Mouse (Mus musculus) liver, embryonic 16.5 days (tissue): Measurements from ENCODE around the gene Dtd1. TPM values are rescaled to one million over a fixed set of nuclear protein-coding genes. Genes with fewer than 3 reads are reported as not detected.

Experiments used
- ATAC-seq: fragments of 200-750 bp; cut with Nextera tagmentation; 2 replicates; pipeline ENCODE4 v1.8.0; 2017; ENCODE audit warnings: low read depth, mild to moderate bottlenecking, moderate number of reproducible peaks, moderate library complexity
- H3K27ac ChIP-seq: fragments of 300-500 bp; sonication (generic); 2 replicates; pipeline ENCODE4 v1.5.1; 2014; ENCODE audit warnings: mild to moderate bottlenecking, low read length
- H3K27me3 ChIP-seq: fragments of 300-500 bp; sonication (generic); 2 replicates; pipeline ENCODE4 v1.6.1; 2014; ENCODE audit warnings: low read depth, low read length, mixed read lengths; ENCODE audit not compliant: control insufficient read depth, insufficient read depth
- H3K36me3 ChIP-seq: fragments of 300-500 bp; sonication (generic); 2 replicates; pipeline ENCODE4 v1.6.1; 2014; ENCODE audit warnings: mild to moderate bottlenecking; ENCODE audit not compliant: control insufficient read depth, insufficient read depth
- H3K4me1 ChIP-seq: fragments of 300-500 bp; sonication (generic); 2 replicates; pipeline ENCODE4 v1.6.1; 2014; ENCODE audit warnings: low read depth, low read length, mixed read lengths; ENCODE audit not compliant: control insufficient read depth
- H3K4me2 ChIP-seq: fragments of 300-500 bp; sonication (generic); 2 replicates; pipeline ENCODE4 v1.6.1; 2014; ENCODE audit warnings: low read depth, low read length, mixed read lengths
- H3K4me3 ChIP-seq: fragments of 300-500 bp; sonication (generic); 2 replicates; pipeline ENCODE4 v1.5.1; 2014; ENCODE audit warnings: low read depth, mild to moderate bottlenecking, low read length
- H3K9ac ChIP-seq: fragments of 300-500 bp; sonication (generic); 2 replicates; pipeline ENCODE4 v1.6.1; 2014; ENCODE audit warnings: low read depth, low read length
- H3K9me3 ChIP-seq: fragments of 300-500 bp; sonication (generic); replicated peaks from 2 replicates; pipeline ENCODE4 v1.6.1; 2016; ENCODE audit warnings: low read length; ENCODE audit not compliant: control insufficient read depth
- WGBS: fragments of 180-500 bp; shearing (Covaris S2); extraction: QIAGEN DNeasy Blood & Tissue Kit; methylation state at CpG from one replicate; pipeline ENCODE4 v1.1.7; 2014; ENCODE audit not compliant: insufficient replicate concordance; 5-methylcytosine and 5-hydroxymethylcytosine counted together
- microRNA-seq: library from miRNA; unstranded; fragments of <30 nt; microRNA quantifications from one replicate; pipeline ENCODE4, GENCODE M21; 2016
- polyA plus RNA-seq: library from polyadenylated mRNA; unstranded; fragments of >200 nt; fragmentation: Nextera tagmentation; extraction: Ambion mirVana; gene quantifications from 2 replicates; pipeline ENCODE4 v1.2.1, GENCODE M21; 2015

Gene Dtd1
- polyA plus RNA-seq, 1 experiment from 2014 or later, result 14.5 TPM

- Histone ChIP-seq H3K27ac (no peak overlapping the region), H3K9ac (no peak overlapping the region), H3K4me3 (no peak overlapping the region), H3K36me3 (no peaks in the 10 kb centered on the region), H3K27me3 (no peaks in the 10 kb centered on the region), H3K9me3 (no peaks in the 10 kb centered on the region), H3K4me1 (no peaks in the 10 kb centered on the region), H3K4me2 (no peak overlapping the region)
- ATAC-seq, result no peak
- 45% methylated on average over 15 of the region's 15 CpGs for WGBS
Observed at GRCm38 (mm10) chr2:144807766-144808754, 208.4 kb downstream of the Dtd1 start.

Small RNA genes within 50 kb of the gene (microRNA-seq; reads per million reads assigned to microRNA genes)
- not detected for gene Gm24823

Other genes with a start within 250 kb of the Dtd1 start
- gene Kat14, start 230.9 kb upstream of the Dtd1 start, polyA plus RNA-seq, result 12.9 and 15.3 TPM in 2 replicates
- 0.63 and 1.1 TPM in 2 replicates for gene Pet117, start 230.9 kb upstream of the Dtd1 start, polyA plus RNA-seq
- gene Dzank1, start 72.5 kb upstream of the Dtd1 start, polyA plus RNA-seq, result 0.02 and 0.14 TPM in 2 replicates
- gene Polr3f, start 72.2 kb upstream of the Dtd1 start, polyA plus RNA-seq, result 6.6 and 6.7 TPM in 2 replicates
- gene Rbbp9, start 49.0 kb upstream of the Dtd1 start, polyA plus RNA-seq, result 9.7 and 11.1 TPM in 2 replicates
- 44.0 and 46.2 TPM in 2 replicates for gene Sec23b, start 43.7 kb upstream of the Dtd1 start, polyA plus RNA-seq
- 10.3 and 13.6 TPM in 2 replicates for gene Smim26, start 5.8 kb upstream of the Dtd1 start, polyA plus RNA-seq
- gene Scp2d1, start 223.8 kb downstream of the Dtd1 start, polyA plus RNA-seq, result not detected in 2 replicates